Mouse (Mus musculus) CH12.LX (cell line): Measurements from ENCODE around the gene Lhx2.

ENCODE experiments used
- CTCF ChIP-seq, 2 experiments: IDR thresholded peaks in 1 of 2; conservative IDR thresholded peaks in 1 of 2; 2 replicates each; pipeline ENCODE4 v1.5.1; 2011 to 2012; ENCODE audit warnings: low read depth in 2 of 2, low read length in 2 of 2, improper control_type of control experiment in 1 of 2, inconsistent platforms in 1 of 2, mild to moderate bottlenecking in 1 of 2, moderate library complexity in 1 of 2
- EP300 ChIP-seq: IDR thresholded peaks from 2 replicates; pipeline ENCODE4 v1.6.1; 2011; ENCODE audit warnings: low read length, improper control_type of control experiment
- MAFK ChIP-seq: IDR thresholded peaks from 2 replicates; pipeline ENCODE4 v1.6.1; 2011; ENCODE audit warnings: low read length, improper control_type of control experiment; ENCODE audit not compliant: insufficient replicate concordance
- POLR2A ChIP-seq: IDR thresholded peaks from 2 replicates; pipeline ENCODE4 v1.6.1; 2011; ENCODE audit warnings: low read depth, mild to moderate bottlenecking, improper control_type of control experiment, low read length
- POLR2AphosphoS2 ChIP-seq: IDR thresholded peaks from 2 replicates; pipeline ENCODE4 v1.6.1; 2011; ENCODE audit warnings: low read depth, low read length, improper control_type of control experiment
- USF1 ChIP-seq: IDR thresholded peaks from 2 replicates; pipeline ENCODE4 v1.6.1; 2014; ENCODE audit warnings: low read depth, mild to moderate bottlenecking, inconsistent platforms, low read length, improper control_type of control experiment

DNA sequence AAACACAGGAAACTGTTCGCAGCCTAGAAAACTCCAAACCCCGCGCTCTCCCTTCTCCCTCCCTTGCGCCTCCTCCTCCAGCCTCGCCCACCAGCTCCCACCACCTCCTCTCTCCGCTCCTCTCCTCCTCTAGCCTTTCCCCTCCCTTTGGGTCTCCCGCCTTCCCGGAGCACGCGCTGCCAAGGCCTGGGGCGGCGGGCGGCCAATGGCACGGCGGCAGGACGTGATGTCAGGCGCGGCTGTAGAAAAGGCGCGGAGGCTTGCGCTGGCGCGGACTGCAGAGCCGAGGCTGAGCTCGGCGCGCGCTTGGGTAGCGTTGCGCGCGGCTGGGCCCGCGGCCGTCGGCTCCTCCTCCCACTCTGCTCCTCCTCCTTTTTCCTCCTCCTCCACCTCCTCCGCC, 11.7 kb downstream of the Lhx2 start:
- TF ChIP-seq USF1 (no peak), MAFK (no peak), CTCF (conservative IDR thresholded peaks at IDR 0.05 in 1 of 2, IDR thresholded peaks at IDR 0.05 in 1 of 2; ENCODE audit: low read depth in 2 of 2, low read length in 2 of 2) (no peak), POLR2A (no peak), EP300 (no peak), POLR2AphosphoS2 (no peak)
